Mouse (Mus musculus): ENCODE measurements around the gene Map1b. TPM values are rescaled to one million over a fixed set of nuclear protein-coding genes. Genes with fewer than 3 reads are reported as not detected.

The Map1b gene
- polyA plus RNA-seq, 1 experiment from 2014 or later = 43.7 TPM

GRCm38 (mm10) chr13:99499764-99500163 is 16.6 kb downstream of the Map1b start:
- Histone ChIP-seq H3K36me3 (ENCODE audit: control insufficient read depth, insufficient read depth) (no peaks in the 10 kb centered on the region), H3K4me1 (replicated peaks; ENCODE audit: control insufficient read depth, insufficient read depth, low read length) (no peaks in the 10 kb centered on the region), H3K9me3 (ENCODE audit: control insufficient read depth) (no peaks in the 10 kb centered on the region), H3K4me3 (ENCODE audit: low read depth, low read length) (no peak overlapping the region), H3K27ac (ENCODE audit: low read depth, low read length) (no peak overlapping the region), H3K9ac (ENCODE audit: low read depth, low read length) (no peak overlapping the region), H3K27me3 (replicated peaks; ENCODE audit: control insufficient read depth, insufficient read depth, low read length) (no peaks in the 10 kb centered on the region), H3K4me2 (replicated peaks; ENCODE audit: low read depth) (no peak overlapping the region)
- WGBS = 81% methylated on average over 9 of the region's 9 CpGs
- no peak for ATAC-seq
- TF ChIP-seq CTCF (IDR thresholded peaks at IDR 0.05; ENCODE audit: low read depth) = no peak

- Histone ChIP-seq H3K4me2 (replicated peaks; ENCODE audit: low read depth) (no peak overlapping the region), H3K9ac (ENCODE audit: low read depth, low read length) (no peak overlapping the region), H3K4me3 (ENCODE audit: low read depth, low read length) (no peak overlapping the region), H3K27me3 (replicated peaks; ENCODE audit: control insufficient read depth, insufficient read depth, low read length) (no peaks in the 10 kb centered on the region), H3K36me3 (ENCODE audit: control insufficient read depth, insufficient read depth) (no peaks in the 10 kb centered on the region), H3K27ac (ENCODE audit: low read depth, low read length) (no peak overlapping the region), H3K9me3 (ENCODE audit: control insufficient read depth) (no peaks in the 10 kb centered on the region), H3K4me1 (replicated peaks; ENCODE audit: control insufficient read depth, insufficient read depth, low read length) (no peaks in the 10 kb centered on the region)
- TF ChIP-seq CTCF (IDR thresholded peaks at IDR 0.05; ENCODE audit: low read depth) = peak; percentile 57
- WGBS = 88% methylated on average over 7 of the region's 7 CpGs
- ATAC-seq = no peak
Observed at GRCm38 (mm10) chr13:99496106-99496505, 20.2 kb downstream of the Map1b start.

- H3K4me3 ChIP-seq (ENCODE audit: low read depth, low read length) = no peak overlapping the region
- WGBS = 89% methylated on average over 10 of the region's 10 CpGs
- no peaks in the 10 kb centered on the region for H3K9me3 ChIP-seq (ENCODE audit: control insufficient read depth)
- no peaks in the 10 kb centered on the region for H3K36me3 ChIP-seq (ENCODE audit: control insufficient read depth, insufficient read depth)
- no peak overlapping the region for H3K9ac ChIP-seq (ENCODE audit: low read depth, low read length)
- no peak overlapping the region for H3K4me2 ChIP-seq (replicated peaks; ENCODE audit: low read depth)
- no peaks in the 10 kb centered on the region for H3K4me1 ChIP-seq (replicated peaks; ENCODE audit: control insufficient read depth, insufficient read depth, low read length)
- no peak for ATAC-seq
- no peak overlapping the region for H3K27ac ChIP-seq (ENCODE audit: low read depth, low read length)
- no peaks in the 10 kb centered on the region for H3K27me3 ChIP-seq (replicated peaks; ENCODE audit: control insufficient read depth, insufficient read depth, low read length)
- no peak for TF ChIP-seq CTCF (IDR thresholded peaks at IDR 0.05; ENCODE audit: low read depth)
Observed at GRCm38 (mm10) chr13:99494416-99494815, 21.9 kb downstream of the Map1b start.

- Histone ChIP-seq H3K27me3 (replicated peaks; ENCODE audit: control insufficient read depth, insufficient read depth, low read length) (no peaks in the 10 kb centered on the region), H3K9ac (ENCODE audit: low read depth, low read length) (no peak overlapping the region), H3K4me3 (ENCODE audit: low read depth, low read length) (no peak overlapping the region), H3K9me3 (ENCODE audit: control insufficient read depth) (no peaks in the 10 kb centered on the region), H3K36me3 (ENCODE audit: control insufficient read depth, insufficient read depth) (no peaks in the 10 kb centered on the region), H3K27ac (ENCODE audit: low read depth, low read length) (no peak overlapping the region), H3K4me1 (replicated peaks; ENCODE audit: control insufficient read depth, insufficient read depth, low read length) (no peaks in the 10 kb centered on the region), H3K4me2 (replicated peaks; ENCODE audit: low read depth) (no peak overlapping the region)
- no peak for ATAC-seq
- no peak for TF ChIP-seq CTCF (IDR thresholded peaks at IDR 0.05; ENCODE audit: low read depth)
- 91% methylated on average over 5 of the region's 5 CpGs for WGBS
Observed at GRCm38 (mm10) chr13:99493304-99493904, 22.9 kb downstream of the Map1b start.

- 58% methylated on average over 7 of the region's 7 CpGs for WGBS
Observed at GRCm38 (mm10) chr13:99492619-99493303, 23.6 kb downstream of the Map1b start.

DNA sequence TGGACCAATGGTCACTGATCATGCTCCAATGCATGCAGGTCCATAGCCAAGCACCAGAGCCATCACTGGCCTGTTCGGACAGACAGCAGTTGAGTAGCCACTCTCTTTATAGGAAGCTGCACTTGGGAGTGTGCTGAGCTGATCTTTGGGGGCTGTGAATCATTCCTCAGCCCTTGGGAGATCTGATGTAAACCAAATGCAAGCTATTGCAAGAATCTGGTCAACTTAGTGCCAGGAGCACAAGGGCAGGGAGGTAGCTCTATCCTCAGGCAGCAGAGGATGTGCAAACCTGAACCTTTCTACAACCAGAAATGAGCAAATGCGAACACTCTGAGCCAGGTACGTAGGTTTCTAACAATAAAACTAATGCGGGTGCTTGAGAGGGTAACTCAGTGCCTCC is 26.3 kb downstream of the Map1b start:
- H3K9me3 ChIP-seq (ENCODE audit: control insufficient read depth) = no peaks in the 10 kb centered on the region
- WGBS = 93% methylated on average over 4 of the region's 4 CpGs
- H3K4me1 ChIP-seq (replicated peaks; ENCODE audit: control insufficient read depth, insufficient read depth, low read length) = no peaks in the 10 kb centered on the region
- no peak overlapping the region for H3K9ac ChIP-seq (ENCODE audit: low read depth, low read length)
- no peak for TF ChIP-seq CTCF (IDR thresholded peaks at IDR 0.05; ENCODE audit: low read depth)
- H3K4me2 ChIP-seq (replicated peaks; ENCODE audit: low read depth) = no peak overlapping the region
- H3K27me3 ChIP-seq (replicated peaks; ENCODE audit: control insufficient read depth, insufficient read depth, low read length) = no peaks in the 10 kb centered on the region
- H3K36me3 ChIP-seq (ENCODE audit: control insufficient read depth, insufficient read depth) = no peaks in the 10 kb centered on the region
- H3K27ac ChIP-seq (ENCODE audit: low read depth, low read length) = no peak overlapping the region
- no peak for ATAC-seq
- no peak overlapping the region for H3K4me3 ChIP-seq (ENCODE audit: low read depth, low read length)

More at GRCm38 (mm10) chr13:99492619-99493303, 23.6 kb downstream of the Map1b start:
- H3K4me3 ChIP-seq (ENCODE audit: low read depth, low read length) = no peak overlapping the region
- no peak overlapping the region for H3K9ac ChIP-seq (ENCODE audit: low read depth, low read length)
- H3K4me2 ChIP-seq (replicated peaks; ENCODE audit: low read depth) = no peak overlapping the region
- no peaks in the 10 kb centered on the region for H3K9me3 ChIP-seq (ENCODE audit: control insufficient read depth)
- no peaks in the 10 kb centered on the region for H3K27me3 ChIP-seq (replicated peaks; ENCODE audit: control insufficient read depth, insufficient read depth, low read length)
- H3K4me1 ChIP-seq (replicated peaks; ENCODE audit: control insufficient read depth, insufficient read depth, low read length) = no peaks in the 10 kb centered on the region
- no peak for ATAC-seq
- no peak for TF ChIP-seq CTCF (IDR thresholded peaks at IDR 0.05; ENCODE audit: low read depth)
- no peaks in the 10 kb centered on the region for H3K36me3 ChIP-seq (ENCODE audit: control insufficient read depth, insufficient read depth)
- no peak overlapping the region for H3K27ac ChIP-seq (ENCODE audit: low read depth, low read length)
